Mouse (Mus musculus) neural tube, embryonic 10.5 days (tissue): ENCODE measurements at regions not wholly inside any gene's neighbourhood (a gene's known extent, or its start where the extent isn't known, plus 50 kb on each side); places are given as distances from the start of the nearest gene placed in this dataset.

Source experiments
- DNase-seq: peaks from one replicate; pipeline ENCODE4 v3.0.0-alpha.2; 2017; ENCODE audit warnings: low spot score; ENCODE audit errors: extremely low spot score

DNA sequence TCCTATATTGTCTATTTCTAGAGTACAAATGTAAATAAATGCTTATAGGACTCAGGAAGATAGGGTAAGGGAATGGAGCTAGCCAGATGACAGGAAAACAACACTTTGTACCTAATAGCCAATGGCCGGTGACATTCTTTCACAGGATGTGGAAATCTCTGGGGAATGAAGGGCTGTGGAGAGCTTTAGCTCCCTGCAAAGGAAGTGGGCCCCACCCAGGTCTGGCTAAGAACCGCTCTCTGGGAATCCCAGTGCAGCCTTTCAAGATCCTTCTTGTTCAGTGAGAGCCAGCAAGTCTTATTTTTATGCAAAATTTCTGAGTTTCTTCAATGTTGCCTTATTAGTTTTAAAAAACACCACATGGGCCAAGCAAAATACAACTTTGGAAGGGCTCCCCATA lies 54.7 kb upstream of the Pappa2 start:
- DNase-seq = no peak

DNA sequence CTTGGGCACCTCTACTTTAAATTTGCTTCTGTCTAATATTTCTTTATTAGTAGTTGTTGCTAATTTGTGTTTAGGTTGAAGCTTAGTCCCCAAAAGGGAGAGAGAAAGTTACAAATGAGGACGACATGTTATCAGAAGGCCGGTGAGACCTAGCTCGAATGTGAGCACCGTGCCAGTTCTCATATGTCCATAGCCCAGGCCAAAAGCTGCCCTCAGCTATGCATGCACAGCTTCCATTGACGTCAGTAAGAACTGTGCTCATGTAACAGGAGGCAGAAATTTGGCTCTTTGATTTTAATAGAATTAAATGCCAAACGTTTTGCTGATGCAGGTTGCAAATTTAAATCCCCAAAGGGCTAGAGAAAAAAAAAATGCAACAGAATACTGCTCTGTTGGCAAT lies 56.1 kb upstream of the Pappa2 start:
- no peak for DNase-seq

DNA sequence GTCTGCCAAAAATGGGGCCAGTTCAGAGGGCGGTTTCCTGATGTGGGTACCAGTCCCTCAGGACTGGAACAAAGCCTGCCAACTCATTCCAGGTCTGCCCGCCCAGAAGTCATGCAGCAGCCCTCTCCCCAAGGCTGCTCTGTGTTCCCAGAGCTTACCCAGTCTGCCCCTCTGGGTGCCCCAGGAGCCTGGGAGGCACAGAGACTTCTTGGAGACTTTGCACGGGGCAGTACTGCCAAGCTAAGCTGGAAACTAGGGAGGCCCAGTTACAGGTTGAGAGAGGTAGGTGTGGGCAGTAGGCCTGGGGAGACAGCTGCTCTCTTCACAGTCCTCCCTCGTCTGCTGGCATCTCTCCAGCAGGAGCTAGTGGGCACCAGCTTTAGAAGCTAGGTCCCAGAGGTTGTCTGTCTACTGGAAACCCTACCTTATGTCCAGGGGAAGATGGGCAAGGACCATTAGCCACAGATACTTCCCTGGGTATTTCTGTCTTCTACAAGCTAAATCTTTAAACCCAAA lies 65.6 kb upstream of the Pappa2 start:
- DNase-seq = no peak

DNA sequence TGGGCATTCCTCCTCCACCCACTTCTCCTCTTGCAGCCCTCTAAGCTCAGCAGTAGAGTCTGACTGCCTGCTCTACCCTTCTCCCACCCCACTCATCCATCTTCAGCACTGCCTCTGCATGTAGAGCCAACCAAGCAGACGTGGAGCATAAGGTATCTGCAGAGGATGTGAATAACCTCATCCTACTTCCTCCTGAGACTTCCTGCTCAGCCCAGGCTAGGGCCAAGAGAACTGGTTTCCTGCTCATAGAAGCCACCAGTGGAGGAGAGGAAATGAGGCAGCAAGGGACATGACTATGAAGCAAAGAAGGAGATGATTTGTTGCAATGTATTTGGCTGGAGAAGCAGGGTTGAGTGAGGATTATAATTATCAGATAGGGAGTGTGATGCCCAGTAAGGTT lies 84.7 kb upstream of the Pappa2 start:
- DNase-seq = no peak

DNA sequence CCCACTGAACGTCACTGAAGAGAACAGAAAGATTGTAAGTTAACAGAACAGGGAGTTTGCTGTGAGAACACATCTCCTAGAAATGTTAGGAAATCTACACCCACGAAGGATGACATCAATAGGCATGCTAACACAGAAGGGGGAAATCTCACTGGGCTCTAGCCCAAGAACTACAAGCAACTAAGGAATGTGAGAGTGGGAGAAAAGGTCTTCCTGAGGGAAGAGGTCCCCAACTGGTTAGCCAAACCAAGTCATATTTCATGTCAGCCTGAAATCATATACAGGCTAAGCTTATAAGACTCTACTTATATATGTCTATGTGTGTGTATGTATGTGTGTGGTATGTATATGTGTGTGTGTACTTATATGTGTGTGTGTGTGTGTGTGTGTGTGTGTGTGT lies 118.9 kb upstream of the Pappa2 start:
- no peak for DNase-seq

DNA sequence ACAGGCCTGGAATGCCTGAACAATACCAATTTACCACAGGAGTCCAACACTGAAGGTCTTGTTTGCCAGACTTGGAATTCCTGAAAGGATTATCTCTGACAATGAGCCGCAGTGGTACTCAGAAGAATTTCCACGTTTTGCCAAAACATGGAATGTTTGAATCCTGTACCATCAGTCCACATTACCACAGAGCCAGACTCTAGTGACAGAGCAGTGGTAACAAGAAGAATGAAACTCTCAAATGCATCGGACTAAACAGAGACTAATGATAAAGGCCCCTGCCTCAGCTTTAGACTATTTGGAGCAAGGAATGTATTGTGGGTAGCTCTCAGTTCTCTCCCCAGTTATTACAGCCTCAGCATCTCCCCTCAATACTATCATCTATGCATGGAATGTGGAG lies 109.9 kb upstream of the Cop1 start:
- DNase-seq = no peak

DNA sequence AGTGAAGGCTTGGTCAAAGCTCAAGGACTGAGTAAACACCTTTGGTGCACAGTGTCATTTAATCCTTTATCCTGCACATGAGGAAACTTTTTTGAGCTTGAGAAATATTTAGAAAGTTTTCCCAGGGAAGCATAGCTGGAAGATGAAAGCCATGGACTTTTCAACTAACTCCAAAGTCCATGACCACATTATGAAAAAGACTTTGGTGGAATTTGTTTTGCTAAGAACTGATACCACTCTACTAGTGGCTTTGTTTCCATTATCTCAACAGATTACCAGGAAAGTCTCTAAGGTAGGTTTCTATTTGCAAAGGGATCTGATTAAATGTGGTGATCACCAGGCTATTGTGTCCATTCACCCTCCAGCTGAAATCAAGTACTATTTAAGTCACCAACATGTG lies 107.2 kb upstream of the Cop1 start:
- no peak for DNase-seq

DNA sequence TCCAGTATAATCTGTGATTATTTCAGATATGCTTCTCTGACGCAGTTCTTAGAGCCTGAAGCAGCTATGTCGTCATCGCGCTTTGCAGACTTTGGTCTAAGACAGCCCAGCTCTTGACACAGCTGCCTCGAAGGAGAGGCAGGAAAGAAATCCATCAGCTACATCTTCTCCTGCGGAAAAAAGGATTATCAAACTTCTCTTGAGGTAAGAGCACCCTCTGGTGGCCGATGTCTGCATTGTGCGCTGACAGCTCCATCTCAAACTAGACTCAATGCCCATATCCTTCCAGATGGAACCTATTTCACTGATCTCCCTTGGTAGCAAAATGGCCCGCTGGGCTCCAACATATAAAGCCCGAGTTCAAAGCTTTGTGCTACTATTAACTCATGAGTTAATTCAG lies 96.8 kb upstream of the Cop1 start:
- peak; percentile 80 for DNase-seq

DNA sequence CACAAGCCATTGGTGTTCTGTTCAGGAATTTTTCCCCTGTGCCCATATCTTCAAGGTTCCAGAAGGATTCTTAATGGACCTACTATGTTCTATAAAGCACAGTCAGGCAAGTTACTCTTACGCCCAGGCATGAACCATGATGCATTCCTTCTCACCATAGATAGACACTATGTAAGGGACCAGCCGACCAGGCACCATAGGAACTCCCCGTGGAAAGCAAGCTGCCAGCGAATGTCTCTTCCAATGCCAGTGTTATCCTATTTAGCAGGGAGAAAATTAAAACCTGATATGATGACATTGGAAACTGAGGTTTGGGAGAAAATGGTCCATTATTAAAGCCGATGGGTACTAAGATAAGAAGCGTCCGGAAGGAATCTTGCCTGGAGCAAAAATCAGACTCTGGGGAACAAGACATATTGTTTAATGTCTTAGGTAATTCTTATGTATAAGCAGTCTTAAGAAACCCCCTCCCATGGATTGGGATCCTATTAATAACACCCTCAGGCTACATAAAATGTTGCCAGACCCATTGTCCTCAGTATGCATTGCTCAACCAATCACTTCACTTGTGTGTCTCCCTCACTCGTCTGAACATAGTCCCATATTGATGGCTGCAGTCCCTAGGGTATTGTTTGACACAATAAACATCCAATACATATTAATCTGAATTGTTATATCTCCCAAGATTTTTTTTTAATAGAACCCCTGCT lies 84.2 kb upstream of the Cop1 start:
- no peak for DNase-seq

DNA sequence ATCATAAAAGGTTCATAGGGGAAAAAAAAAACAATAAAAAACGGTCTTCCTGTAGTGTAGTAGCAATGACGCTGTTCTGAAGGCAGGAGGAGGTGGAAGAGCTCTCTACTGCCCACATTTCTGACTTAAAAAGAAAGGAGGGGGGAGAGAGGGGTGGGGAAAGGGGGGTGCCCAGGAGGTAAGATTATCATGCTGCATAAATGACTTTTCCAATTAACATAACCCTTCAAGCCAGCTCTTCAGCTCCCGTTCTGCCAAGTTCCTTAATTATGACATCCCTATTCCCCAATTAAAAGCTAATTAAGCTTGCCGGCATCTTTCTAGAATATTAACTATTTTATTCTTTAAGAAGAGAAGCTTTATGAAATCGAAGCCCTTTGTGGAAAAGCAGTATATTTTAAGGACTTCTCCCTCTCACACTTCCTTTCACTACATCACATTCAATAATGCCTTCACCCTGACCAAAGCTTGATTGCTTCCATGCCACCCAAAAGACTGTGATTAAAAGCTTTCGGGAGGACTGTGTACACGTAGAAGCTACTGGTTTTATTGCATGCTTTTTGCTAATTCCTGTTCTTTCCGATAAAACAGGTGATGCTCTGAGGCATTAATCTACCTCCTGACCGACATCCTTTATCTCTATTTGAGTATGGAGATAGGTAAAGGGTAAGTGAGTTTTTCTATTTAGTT lies 83.5 kb upstream of the Cop1 start:
- DNase-seq = no peak

DNA sequence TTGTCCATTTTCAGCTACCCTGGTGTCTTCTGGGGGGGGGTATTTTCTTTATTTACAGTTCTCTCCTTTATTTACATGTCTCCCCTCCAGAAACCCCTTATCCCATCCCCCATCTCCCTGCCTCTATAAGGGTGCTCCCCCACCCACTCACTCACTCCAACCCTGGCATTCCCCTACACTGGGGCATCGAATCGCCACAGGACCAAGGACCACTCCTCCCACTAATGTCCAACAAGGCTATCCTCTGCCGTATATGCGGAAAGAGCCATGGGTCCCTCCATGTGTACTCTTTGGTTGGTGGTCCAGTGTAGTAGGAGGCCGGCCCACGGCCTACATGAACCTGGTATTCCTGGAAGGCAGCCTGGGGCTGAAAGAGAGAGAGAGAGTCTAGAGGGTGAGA lies 82.9 kb upstream of the Cop1 start:
- DNase-seq = no peak

DNA sequence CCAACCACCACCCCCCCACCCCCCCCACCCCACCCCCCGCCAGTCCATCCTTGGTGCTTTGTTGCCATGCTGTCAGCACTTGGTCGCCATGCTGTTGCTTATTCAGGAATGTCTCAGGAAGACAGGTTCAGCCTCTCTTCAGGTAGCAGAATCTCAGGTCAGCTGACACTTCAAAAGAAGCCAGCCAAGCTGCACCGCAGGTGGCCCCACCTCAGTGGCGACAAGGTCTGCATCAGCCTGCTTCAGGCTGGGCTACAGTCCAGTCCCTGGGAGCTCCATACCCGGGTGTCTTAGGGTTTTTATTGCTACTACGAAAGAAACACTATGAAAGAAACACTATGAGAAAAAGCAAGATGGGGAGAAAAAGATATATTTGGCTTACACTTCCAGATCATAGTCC lies 82.4 kb upstream of the Cop1 start:
- no peak for DNase-seq

DNA sequence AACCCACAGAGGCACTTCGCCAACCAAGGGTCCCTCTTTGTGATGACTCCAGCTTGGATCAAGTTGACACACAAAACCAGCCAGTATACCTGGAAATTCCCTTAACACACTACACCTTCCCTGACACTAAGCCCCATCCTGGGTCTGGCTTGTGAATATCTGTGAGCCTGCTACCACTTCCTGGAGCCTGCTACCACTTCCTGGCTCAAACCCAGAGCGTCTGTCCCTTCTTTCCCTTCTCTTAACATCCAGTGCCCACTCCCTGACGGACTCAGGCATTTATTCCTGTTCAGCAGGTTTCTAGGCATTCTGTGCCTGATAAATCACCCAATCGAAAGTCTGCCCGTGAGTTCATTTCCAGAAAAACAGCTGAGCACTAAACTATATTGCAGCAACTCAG lies 81.8 kb upstream of the Cop1 start:
- no peak for DNase-seq

DNA sequence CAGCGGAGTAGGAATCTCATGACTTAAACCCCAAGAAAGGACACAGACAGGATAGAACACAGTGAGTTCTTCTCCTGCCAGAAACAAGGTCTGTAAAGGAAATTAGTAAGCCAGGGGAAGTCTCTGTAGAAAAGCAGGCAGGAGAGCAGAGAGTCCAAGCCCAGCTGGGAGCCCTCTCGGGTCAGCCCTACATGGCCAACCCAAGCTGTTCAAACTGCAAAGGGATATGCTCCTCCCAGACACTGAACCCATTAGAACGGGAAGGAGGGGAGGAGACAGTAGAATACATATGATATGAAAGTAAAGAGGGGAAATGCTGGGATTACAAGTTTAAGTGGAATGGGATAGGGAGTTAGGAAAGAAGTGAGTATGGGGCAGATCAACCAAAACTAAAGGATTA lies 75.7 kb upstream of the Cop1 start:
- no peak for DNase-seq

DNA sequence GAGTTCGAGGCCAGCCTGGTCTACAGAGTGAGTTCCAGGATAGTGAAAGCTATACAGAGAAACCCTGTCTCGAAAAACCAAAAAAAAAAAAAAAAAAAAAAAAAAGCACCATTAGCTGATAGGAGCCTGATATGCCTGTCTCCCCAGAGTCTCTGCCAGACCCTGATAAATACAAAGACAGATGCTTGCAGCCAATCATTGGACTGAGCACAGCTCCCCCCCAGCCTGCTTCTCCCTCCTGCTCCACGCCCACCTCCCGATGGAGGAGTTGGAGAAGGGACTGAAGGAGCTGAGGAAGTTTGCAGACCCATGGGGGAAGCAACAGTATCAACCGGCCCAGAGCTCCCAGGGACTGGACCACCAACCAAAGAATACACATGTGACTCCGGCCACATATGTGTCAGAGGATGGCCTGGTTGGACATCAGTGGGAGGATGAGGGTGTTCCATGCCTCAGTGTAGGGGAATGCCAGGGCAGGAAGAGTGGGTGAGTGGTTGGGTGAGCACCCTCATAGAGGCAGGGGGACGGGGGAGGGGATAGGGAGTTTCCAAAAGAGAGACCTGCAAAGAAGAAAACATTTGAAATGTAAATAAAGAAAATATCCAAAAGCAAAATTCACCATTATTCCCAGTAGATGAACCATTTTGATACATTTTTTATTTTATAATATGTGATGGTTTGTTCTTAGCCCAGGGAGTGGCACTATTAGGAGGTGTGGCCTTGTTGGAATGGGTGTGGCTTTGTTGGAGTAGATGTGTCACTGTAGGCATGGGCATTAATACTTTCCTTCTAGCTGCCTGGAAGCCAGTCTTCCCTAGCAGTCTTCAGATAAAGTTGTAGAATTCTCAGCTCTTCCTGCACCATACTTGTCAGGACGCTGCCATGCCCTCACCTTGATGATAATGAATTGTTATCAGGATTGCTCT lies 71.8 kb upstream of the Cop1 start:
- DNase-seq = no peak

DNA sequence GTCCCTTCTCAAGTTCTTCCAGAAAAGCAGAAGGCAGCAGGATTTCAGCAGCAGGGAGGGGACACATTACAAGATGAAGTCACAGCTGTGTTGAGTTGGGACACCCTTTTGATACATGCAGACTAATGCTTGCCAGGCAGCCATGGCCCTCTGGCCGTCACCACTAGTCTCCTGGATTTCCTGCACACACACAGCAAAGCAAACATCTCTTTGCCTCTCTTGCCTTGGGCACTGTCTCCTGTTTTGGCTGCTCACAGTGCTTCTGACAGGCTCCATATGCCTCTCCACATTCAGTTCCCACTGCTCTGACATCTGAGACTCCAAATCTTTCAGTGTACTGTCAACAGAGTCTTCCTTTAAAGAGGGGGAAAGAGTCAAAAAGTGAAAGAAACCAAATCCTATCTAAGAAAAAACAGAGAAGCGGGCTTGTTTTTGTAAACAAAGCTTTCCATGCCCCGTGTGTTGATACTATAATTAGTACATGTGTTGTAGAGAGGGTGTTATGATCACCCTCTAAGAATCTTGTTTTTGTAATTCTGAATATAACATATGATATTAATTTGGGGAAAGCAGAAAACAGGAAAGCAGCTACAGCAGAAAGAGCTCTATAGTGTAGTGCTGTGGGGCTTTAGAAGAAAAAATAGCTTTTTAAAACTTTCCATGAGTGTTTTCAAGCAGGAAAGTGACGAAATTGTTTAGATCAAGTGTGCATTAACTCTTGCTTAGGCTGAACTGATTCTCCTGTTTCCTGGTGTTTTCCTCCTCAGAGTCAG lies 68.8 kb upstream of the Cop1 start:
- DNase-seq = no peak

DNA sequence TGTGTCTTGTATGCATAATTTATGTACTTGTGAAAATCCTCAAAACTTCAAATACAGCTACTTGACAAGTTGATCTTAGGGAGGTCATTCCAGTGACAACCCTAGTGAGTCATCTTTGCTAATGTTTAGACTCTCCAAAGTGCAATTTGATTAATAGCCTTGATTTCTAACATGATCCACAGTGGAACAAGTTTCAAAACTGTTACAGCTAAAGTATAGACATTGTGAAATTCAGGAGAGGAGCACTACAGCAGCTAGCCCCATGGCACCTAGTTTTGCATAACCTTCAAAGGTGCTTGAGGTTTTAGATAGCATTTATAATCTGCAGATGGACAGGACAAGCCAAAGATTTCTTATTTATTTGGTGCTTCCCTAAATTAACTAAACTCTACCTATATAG lies 50.1 kb upstream of the Cop1 start:
- no peak for DNase-seq
